Mouse (Mus musculus): ENCODE results near the gene Cuedc1.

The Cuedc1 gene

GRCm38 (mm10) chr11:88240736-88241353 lies 143.0 kb downstream of the Cuedc1 start:
- no peak for DNase-seq (ENCODE audit: low spot score in 2 of 2)

- DNase-seq (ENCODE audit: low spot score in 2 of 2): no peak
Measured at GRCm38 (mm10) chr11:88241468-88242301, 143.8 kb downstream of the Cuedc1 start.

Measured in urinary bladder, postnatal 4 days (tissue).